Mouse (Mus musculus) ES-Bruce4 (cell line): Measurements from ENCODE around the gene Wwc1. TPM values are rescaled to one million over a fixed set of nuclear protein-coding genes. Genes with fewer than 3 reads are reported as not detected.

Experiments
- H3K27ac ChIP-seq: 2 replicates; pipeline ENCODE4 v1.5.1; 2012; ENCODE audit warnings: low read length, inconsistent platforms; ENCODE audit not compliant: insufficient read depth
- H3K27me3 ChIP-seq: 2 replicates; pipeline ENCODE4 v1.6.1; 2012; ENCODE audit warnings: mild to moderate bottlenecking, low read length, inconsistent platforms; ENCODE audit not compliant: control insufficient read depth, poor library complexity, insufficient read depth, severe bottlenecking
- H3K36me3 ChIP-seq: 2 replicates; pipeline ENCODE4 v1.6.1; 2012; ENCODE audit warnings: inconsistent platforms, mild to moderate bottlenecking, low read length, moderate library complexity; ENCODE audit not compliant: control insufficient read depth, poor library complexity, insufficient read depth, severe bottlenecking
- H3K4me1 ChIP-seq: one replicate; pipeline ENCODE4 v1.8.1; 2011; ENCODE audit warnings: low read length; ENCODE audit not compliant: control insufficient read depth, insufficient read depth
- H3K4me3 ChIP-seq: 2 replicates; pipeline ENCODE4 v1.5.1; 2011; ENCODE audit warnings: low read depth, mild to moderate bottlenecking, low read length
- H3K9ac ChIP-seq: 2 replicates; pipeline ENCODE4 v1.6.1; 2012; ENCODE audit warnings: low read depth, mild to moderate bottlenecking, inconsistent platforms; ENCODE audit not compliant: poor library complexity, severe bottlenecking
- H3K9me3 ChIP-seq: replicated peaks from 2 replicates; pipeline ENCODE4 v1.6.1; 2012; ENCODE audit warnings: mild to moderate bottlenecking, low read length, inconsistent platforms; ENCODE audit not compliant: control insufficient read depth, poor library complexity, insufficient read depth, severe bottlenecking
- CTCF ChIP-seq: IDR thresholded peaks from one replicate; pipeline ENCODE4 v1.8.1; 2011; ENCODE audit warnings: low read depth, low read length
- EP300 ChIP-seq: IDR thresholded peaks from 2 replicates; pipeline ENCODE4 v1.6.1; 2011; ENCODE audit warnings: low read depth, low read length; ENCODE audit not compliant: insufficient read depth
- POLR2A ChIP-seq: IDR thresholded peaks from one replicate; pipeline ENCODE4 v1.8.1; 2011; ENCODE audit warnings: low read length; ENCODE audit not compliant: insufficient read depth
- polyA plus RNA-seq: library from polyadenylated mRNA; stranded (reverse); fragments of >200 nt; gene quantifications from 2 replicates; pipeline ENCODE4 v1.2.4, GENCODE M21; 2011; ENCODE audit warnings: low read depth; ENCODE audit not compliant: missing spikeins, insufficient read depth, insufficient read length

Wwc1 gene
- polyA plus RNA-seq, 1 experiment = 48.4 TPM

DNA sequence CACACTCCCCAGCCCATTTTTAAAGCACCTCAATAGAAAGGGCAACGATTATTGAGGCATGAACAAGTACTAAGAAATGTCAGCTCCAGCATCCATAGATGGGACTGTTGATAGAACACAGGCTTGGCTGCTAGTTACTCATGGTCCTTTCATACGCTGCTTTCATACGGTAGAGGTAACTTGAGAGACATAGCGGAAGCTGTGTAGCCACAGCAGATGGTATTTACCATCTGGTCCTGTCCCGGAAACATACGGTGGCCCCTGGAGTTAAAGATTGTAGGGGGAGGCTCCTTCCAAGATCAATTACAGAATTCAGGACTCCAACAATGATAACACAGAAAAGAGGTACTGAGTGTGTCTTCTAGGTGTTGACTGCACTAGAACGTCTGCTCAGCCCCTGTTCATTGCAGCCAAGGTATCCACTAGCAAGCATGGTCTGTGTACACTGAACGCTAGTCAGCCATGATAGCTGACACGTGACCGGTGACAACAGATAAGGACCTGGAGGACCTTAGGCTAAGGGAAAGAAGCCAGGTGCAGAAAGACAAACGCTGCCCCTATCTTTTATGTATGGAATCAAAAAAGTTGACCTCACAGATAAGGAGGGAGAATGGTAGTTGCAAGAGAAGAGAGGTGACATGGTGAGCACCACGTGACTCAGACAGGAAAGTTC is 122.8 kb downstream of the Wwc1 start:
- Histone ChIP-seq H3K9me3 (no peaks in the 10 kb centered on the region), H3K4me3 (no peak overlapping the region), H3K9ac (no peak overlapping the region), H3K27me3 (no peaks in the 10 kb centered on the region), H3K36me3 (peaks cover 5% of the 10 kb centered on the region), H3K4me1 (no peaks in the 10 kb centered on the region), H3K27ac (no peak overlapping the region)
- no peak for TF ChIP-seq EP300
- TF ChIP-seq POLR2A = no peak
- no peak for TF ChIP-seq CTCF

DNA sequence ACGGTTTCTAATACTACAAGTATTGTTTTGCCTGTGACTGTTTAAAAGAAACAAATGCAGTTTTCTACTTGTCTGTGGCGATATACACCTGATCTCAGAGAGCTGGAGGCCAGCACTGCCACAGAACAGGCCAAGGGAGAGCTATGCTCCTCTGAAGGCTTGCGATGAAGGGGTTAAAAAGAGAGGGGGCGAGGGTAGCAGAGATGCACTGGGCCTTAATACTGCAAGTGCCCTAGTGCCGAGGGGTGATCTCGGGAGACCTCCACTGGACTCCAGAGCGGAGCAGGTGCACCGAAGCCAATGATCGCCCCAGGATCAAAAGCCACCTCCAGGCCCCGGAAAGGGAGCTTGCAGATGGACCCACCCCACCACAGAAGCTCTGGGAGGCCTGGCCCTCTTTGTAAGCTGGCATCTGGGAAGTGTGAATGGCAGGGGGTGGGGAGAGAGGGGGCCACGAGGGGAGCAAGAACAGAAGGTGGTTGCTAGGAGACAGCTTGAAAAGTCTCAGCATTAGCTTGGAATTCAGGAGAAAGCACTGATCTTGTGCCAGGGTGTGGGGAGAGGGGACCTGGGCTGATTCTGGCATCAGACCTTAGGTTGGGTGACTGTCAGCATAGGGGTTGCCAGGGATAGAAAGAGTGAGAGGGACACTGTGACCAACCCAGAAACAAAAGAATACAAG is 123.8 kb downstream of the Wwc1 start:
- H3K36me3 ChIP-seq = peaks cover 12% of the 10 kb centered on the region

DNA sequence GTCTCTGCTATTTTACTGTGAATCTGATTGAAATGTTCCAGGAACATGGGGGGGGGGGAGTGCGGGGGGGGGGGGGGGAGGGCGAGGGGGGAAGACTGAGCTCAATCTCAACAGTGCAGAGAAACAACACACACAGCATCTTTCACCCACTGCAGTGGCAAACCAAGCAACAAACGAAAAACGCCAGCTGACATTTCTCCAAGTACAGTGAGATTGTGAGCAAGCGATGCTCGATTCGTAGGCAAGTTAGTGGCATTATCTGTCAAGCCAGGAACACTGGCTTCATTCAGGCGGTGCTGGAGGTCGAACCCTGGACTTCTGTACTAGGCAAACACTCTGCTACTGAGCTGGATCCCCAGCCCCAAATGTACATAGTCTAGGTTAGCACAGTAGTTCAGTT is 124.8 kb downstream of the Wwc1 start:
- Histone ChIP-seq H3K27me3 (no peaks in the 10 kb centered on the region), H3K9ac (no peak overlapping the region), H3K4me3 (no peak overlapping the region), H3K27ac (no peak overlapping the region), H3K4me1 (no peaks in the 10 kb centered on the region), H3K9me3 (no peaks in the 10 kb centered on the region), H3K36me3 (peaks cover 10% of the 10 kb centered on the region)
- no peak for TF ChIP-seq EP300
- no peak for TF ChIP-seq POLR2A
- TF ChIP-seq CTCF = no peak

More for the DNA sequence above, 123.8 kb downstream of the Wwc1 start:
- H3K4me1 ChIP-seq = no peaks in the 10 kb centered on the region
- H3K9me3 ChIP-seq = no peaks in the 10 kb centered on the region
- no peak overlapping the region for H3K27ac ChIP-seq
- H3K27me3 ChIP-seq = no peaks in the 10 kb centered on the region
- H3K9ac ChIP-seq = no peak overlapping the region
- TF ChIP-seq CTCF = no peak
- no peak for TF ChIP-seq POLR2A
- no peak for TF ChIP-seq EP300
- no peak overlapping the region for H3K4me3 ChIP-seq

DNA sequence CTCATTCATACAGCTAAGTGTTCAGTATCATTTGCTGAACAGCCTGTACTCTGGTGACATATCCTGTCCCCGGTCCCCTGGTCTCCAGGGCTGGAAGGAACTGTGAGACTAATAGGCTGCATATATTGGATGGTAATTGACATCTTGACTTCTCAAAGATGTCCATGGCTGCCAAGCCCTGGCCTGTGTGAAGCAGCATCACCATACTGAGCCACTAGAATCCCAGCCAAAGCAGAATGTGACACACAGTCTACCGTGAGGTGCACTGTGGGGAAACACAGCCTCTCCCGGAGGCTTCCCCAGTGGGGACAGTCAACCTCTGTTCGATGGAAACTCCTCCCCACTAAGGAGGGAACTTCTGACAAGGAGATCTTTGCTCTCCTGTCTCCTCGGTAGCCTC is 125.4 kb downstream of the Wwc1 start:
- Histone ChIP-seq H3K36me3 (peaks cover 11% of the 10 kb centered on the region), H3K4me3 (no peak overlapping the region), H3K4me1 (no peaks in the 10 kb centered on the region), H3K9me3 (no peaks in the 10 kb centered on the region), H3K27me3 (no peaks in the 10 kb centered on the region), H3K27ac (no peak overlapping the region), H3K9ac (no peak overlapping the region)
- TF ChIP-seq POLR2A (no peak), EP300 (no peak), CTCF (no peak)

GRCm38 (mm10) chr11:35853651-35854050 is 126.7 kb downstream of the Wwc1 start:
- Histone ChIP-seq H3K27ac (no peak overlapping the region), H3K9ac (no peak overlapping the region), H3K9me3 (no peaks in the 10 kb centered on the region), H3K4me1 (no peaks in the 10 kb centered on the region), H3K27me3 (no peaks in the 10 kb centered on the region), H3K36me3 (peaks cover 11% of the 10 kb centered on the region), H3K4me3 (no peak overlapping the region)
- TF ChIP-seq EP300 (no peak), POLR2A (no peak), CTCF (no peak)

DNA sequence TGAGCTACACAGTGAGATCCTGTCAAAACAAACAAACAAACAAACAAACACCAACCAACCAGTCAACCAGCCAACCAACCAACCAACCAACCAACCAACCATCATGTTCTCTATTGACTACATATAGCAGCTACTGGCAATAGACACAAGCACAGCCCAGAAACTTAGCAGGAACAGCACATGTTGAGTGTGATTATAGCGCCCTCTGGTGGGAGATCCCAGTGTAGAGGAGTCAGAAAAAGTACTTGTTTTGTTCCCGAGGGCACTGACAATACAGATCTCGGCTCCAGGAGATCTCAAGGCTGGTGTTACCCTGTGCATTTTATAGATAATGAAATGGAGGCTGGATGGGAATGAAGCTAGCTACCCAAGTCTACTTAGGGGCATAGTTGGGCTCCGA is 127.6 kb downstream of the Wwc1 start:
- Histone ChIP-seq H3K27me3 (no peaks in the 10 kb centered on the region), H3K9me3 (no peaks in the 10 kb centered on the region), H3K4me3 (no peak overlapping the region), H3K9ac (no peak overlapping the region), H3K4me1 (no peaks in the 10 kb centered on the region), H3K36me3 (peaks cover 11% of the 10 kb centered on the region), H3K27ac (no peak overlapping the region)
- TF ChIP-seq EP300 = no peak
- no peak for TF ChIP-seq POLR2A
- TF ChIP-seq CTCF = peak; percentile 14
